Mouse (Mus musculus) CH12.LX (cell line): ENCODE data around the gene Lmo7. TPM values are rescaled to one million over a fixed set of nuclear protein-coding genes. Genes with fewer than 3 reads are reported as not detected.

Experiments used
- DNase-seq: peaks from one replicate; pipeline ENCODE4 v3.0.0-alpha.2; 2013; ENCODE audit errors: extremely low read depth
- H3K27ac ChIP-seq: 2 replicates; pipeline ENCODE4 v1.5.1; 2012; ENCODE audit warnings: low read depth, mild to moderate bottlenecking, control low read depth, moderate library complexity; ENCODE audit not compliant: insufficient read depth
- H3K27me3 ChIP-seq: replicated peaks from 2 replicates; pipeline ENCODE3; 2012; ENCODE audit warnings: inconsistent platforms
- H3K36me3 ChIP-seq, 2 experiments: replicated peaks in 1 of 2; 2 replicates each; pipeline versions ENCODE3 to v1.6.1; 2012; ENCODE audit warnings: inconsistent platforms in 1 of 2, low read length in 1 of 2, mild to moderate bottlenecking in 1 of 2, mixed read lengths in 1 of 2, moderate library complexity in 1 of 2; ENCODE audit not compliant: control insufficient read depth in 1 of 2, insufficient read depth in 1 of 2
- H3K4me1 ChIP-seq, 2 experiments: 2 replicates each; pipeline ENCODE4 v1.6.1; 2012; ENCODE audit warnings: inconsistent platforms in 1 of 2, moderate library complexity in 1 of 2; ENCODE audit not compliant: insufficient read depth in 2 of 2, control insufficient read depth in 1 of 2
- H3K4me2 ChIP-seq: 2 replicates; pipeline ENCODE4 v1.6.1; 2012; ENCODE audit warnings: low read depth, mild to moderate bottlenecking, control low read depth; ENCODE audit not compliant: poor library complexity, insufficient read depth, severe bottlenecking
- H3K4me3 ChIP-seq, 3 experiments: fragments of 150-350 bp in 1 of 3; sonication (generic) in 1 of 3; replicated peaks in 1 of 3; 2 replicates each; pipeline versions ENCODE3 to v1.5.1; 2011 to 2012; ENCODE audit warnings: low read depth in 2 of 3, low read length in 2 of 3, mild to moderate bottlenecking in 2 of 3, moderate library complexity in 2 of 3, control low read depth in 1 of 3, improper control_type of control experiment in 1 of 3, inconsistent platforms in 1 of 3, mixed read lengths in 1 of 3; ENCODE audit not compliant: poor library complexity in 1 of 3
- H3K79me2 ChIP-seq: replicated peaks from 2 replicates; pipeline ENCODE4 v1.6.1; 2012; ENCODE audit warnings: mild to moderate bottlenecking, moderate library complexity; ENCODE audit not compliant: control insufficient read depth, poor library complexity, insufficient read depth, severe bottlenecking; ENCODE audit errors: extremely low read depth
- H3K9ac ChIP-seq: 2 replicates; pipeline ENCODE4 v1.6.1; 2012; ENCODE audit warnings: low read depth, mild to moderate bottlenecking, control low read depth, moderate library complexity; ENCODE audit not compliant: insufficient read depth
- H3K9me3 ChIP-seq: replicated peaks from 2 replicates; pipeline ENCODE3; 2012; ENCODE audit warnings: low read length, inconsistent platforms, mixed read lengths
- ELF1 ChIP-seq: IDR thresholded peaks from 2 replicates; pipeline ENCODE4 v1.6.1; 2014; ENCODE audit warnings: low read depth, mild to moderate bottlenecking, inconsistent platforms, low read length, improper control_type of control experiment
- EP300 ChIP-seq: IDR thresholded peaks from 2 replicates; pipeline ENCODE4 v1.6.1; 2011; ENCODE audit warnings: low read length, improper control_type of control experiment
- GABPA ChIP-seq: IDR thresholded peaks from 2 replicates; pipeline ENCODE4 v1.6.1; 2012; ENCODE audit warnings: low read depth, low read length, improper control_type of control experiment, inconsistent platforms; ENCODE audit not compliant: insufficient replicate concordance
- JUN ChIP-seq: IDR thresholded peaks from 2 replicates; pipeline ENCODE4 v1.6.1; 2011; ENCODE audit warnings: low read depth, mild to moderate bottlenecking, low read length, improper control_type of control experiment, moderate library complexity; ENCODE audit not compliant: insufficient read depth
- MAZ ChIP-seq: IDR thresholded peaks from 2 replicates; pipeline ENCODE4 v1.6.1; 2012; ENCODE audit warnings: low read depth, mild to moderate bottlenecking, inconsistent platforms, low read length, improper control_type of control experiment, moderate library complexity
- MYC ChIP-seq: IDR thresholded peaks from 2 replicates; pipeline ENCODE4 v1.6.1; 2011; ENCODE audit warnings: low read depth, mild to moderate bottlenecking, improper control_type of control experiment, low read length
- USF1 ChIP-seq: IDR thresholded peaks from 2 replicates; pipeline ENCODE4 v1.6.1; 2014; ENCODE audit warnings: low read depth, mild to moderate bottlenecking, inconsistent platforms, low read length, improper control_type of control experiment
- ZNF384 ChIP-seq: IDR thresholded peaks from 2 replicates; pipeline ENCODE4 v1.6.1; 2012; ENCODE audit warnings: low read depth, low read length, improper control_type of control experiment, inconsistent platforms
- dilution Hi-C: fragments of 300-500 bp; cut with MboI; formaldehyde crosslinking; loops from 2 replicates; pipeline ENCODE4 v1.14.3; 2020; ENCODE audit warnings: low sequenced_read_pairs; ENCODE audit not compliant: extremely low pct_unique_long_range_greater_than_20kb, extremely low pct_ligation_motif_present
- in situ Hi-C: fragments of 300-500 bp; cut with MboI; formaldehyde crosslinking; loops from 3 replicates; pipeline ENCODE4 v1.14.3; 2019; ENCODE audit warnings: low sequenced_read_pairs, low pct_ligation_motif_present, low pct_unique_long_range_greater_than_20kb, mixed read lengths
- polyA plus RNA-seq: library from polyadenylated mRNA; unstranded; fragments of >175 nt; gene quantifications from 2 replicates; pipeline ENCODE4 v1.2.1, GENCODE M21; 2012; ENCODE audit warnings: low read depth; ENCODE audit not compliant: insufficient read length
- total RNA-seq, 2 experiments: library from RNA; depleted of rRNA; stranded (reverse); fragments of 300-350 nt in 1 of 2; fragments of >200 nt in 1 of 2; gene quantifications; 2 replicates each; pipeline ENCODE4 v1.2.3; 2012 to 2014

Lmo7 gene
- total and polyA plus RNA-seq, 3 experiments, result 5.0 to 11.9 (median 8.3) TPM

DNA sequence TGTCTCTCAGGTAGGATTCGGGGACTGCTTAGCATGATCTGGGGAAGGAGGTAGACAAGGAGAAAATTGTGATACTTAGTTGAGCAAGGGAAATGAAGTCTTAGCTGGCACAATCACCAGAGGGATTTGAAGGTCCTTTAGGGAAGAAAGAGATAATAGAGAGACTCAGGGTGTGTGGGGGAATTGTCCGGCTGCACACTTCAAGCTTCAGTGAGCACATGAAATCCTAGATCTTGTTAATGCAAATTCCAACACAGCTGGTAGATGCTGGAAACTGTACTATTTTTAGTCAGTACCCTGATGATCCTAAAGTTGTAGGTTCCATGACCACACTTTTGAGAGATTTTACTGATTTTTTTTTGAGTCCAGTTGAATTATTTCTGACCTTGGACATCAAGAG, 15.3 kb upstream of the Lmo7 start:
- TF ChIP-seq MYC (no peak), EP300 (peak; percentile 30; the same call in 1 of the 2 replicates), MAZ (no peak), ZNF384 (no peak), USF1 (no peak)
- no peak overlapping the region for H3K4me3 ChIP-seq
- no peak overlapping the region for H3K27ac ChIP-seq
- no peak overlapping the region for H3K9ac ChIP-seq
- dilution Hi-C loops (no loop called here), in situ Hi-C loops (no loop called here)
- no peak for DNase-seq
- no peak overlapping the region for H3K4me2 ChIP-seq
- no peaks in the 10 kb centered on the region for H3K36me3 ChIP-seq
- H3K9me3 ChIP-seq, result no peaks in the 10 kb centered on the region
- peaks cover 5 to 35% of the 10 kb centered on the region in 2 experiments; a peak in 2 of 4 replicates for H3K4me1 ChIP-seq
- H3K27me3 ChIP-seq, result no peaks in the 10 kb centered on the region
- H3K79me2 ChIP-seq, result no peaks in the 10 kb centered on the region

DNA sequence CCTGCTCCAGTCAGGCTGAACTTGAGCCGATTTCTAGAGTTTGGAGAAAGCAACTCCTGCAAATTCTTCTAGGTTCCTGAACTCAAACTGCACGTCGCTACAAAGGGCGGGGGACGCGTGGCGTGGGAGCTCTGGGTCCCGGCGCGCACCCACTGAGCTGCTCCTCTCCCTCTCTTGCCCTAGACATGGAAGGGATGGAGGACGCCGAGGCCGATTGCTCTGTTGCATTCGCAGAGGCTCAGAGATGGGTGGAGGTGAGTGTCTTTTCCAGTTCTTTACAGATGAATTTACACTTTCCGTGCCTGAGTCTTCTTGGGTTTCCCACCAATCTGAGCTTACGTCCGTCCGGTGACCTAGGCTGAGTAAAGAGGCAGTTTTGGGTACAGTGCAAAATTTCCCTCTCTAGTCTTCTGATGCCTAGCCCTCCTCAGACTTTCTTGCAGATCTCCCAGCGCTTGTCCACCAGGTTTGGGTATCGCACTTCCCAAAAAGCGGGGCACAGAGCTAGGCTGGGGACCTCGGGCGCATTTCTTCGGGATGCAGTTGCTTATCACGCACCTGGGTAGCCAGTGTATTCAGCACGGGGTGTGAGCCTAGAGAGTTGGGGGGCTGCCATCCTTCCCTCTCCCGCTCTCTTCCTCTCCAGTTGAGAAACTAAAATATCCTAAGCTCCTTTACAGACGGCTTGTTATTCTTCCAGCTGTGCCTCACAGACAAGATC, 375 bp downstream of the Lmo7 start:
- H3K36me3 ChIP-seq, result no peaks in the 10 kb centered on the region
- H3K4me1 ChIP-seq, result peaks cover 0 to 40% of the 10 kb centered on the region in 2 experiments; a peak in 3 of 4 replicates
- H3K27ac ChIP-seq, result no peak overlapping the region
- dilution Hi-C loops (no loop called here), in situ Hi-C loops (no loop called here)
- H3K9ac ChIP-seq, result peak overlapping the region; percentile 13; the same call in 1 of the 2 replicates
- H3K9me3 ChIP-seq, result no peaks in the 10 kb centered on the region
- no peak for DNase-seq
- peak overlapping the region; percentile 68 to 75 (median 74) for H3K4me3 ChIP-seq
- no peaks in the 10 kb centered on the region for H3K27me3 ChIP-seq
- TF ChIP-seq JUN, result no peak
- peak overlapping the region; percentile 83 for H3K4me2 ChIP-seq
- H3K79me2 ChIP-seq, result no peaks in the 10 kb centered on the region

DNA sequence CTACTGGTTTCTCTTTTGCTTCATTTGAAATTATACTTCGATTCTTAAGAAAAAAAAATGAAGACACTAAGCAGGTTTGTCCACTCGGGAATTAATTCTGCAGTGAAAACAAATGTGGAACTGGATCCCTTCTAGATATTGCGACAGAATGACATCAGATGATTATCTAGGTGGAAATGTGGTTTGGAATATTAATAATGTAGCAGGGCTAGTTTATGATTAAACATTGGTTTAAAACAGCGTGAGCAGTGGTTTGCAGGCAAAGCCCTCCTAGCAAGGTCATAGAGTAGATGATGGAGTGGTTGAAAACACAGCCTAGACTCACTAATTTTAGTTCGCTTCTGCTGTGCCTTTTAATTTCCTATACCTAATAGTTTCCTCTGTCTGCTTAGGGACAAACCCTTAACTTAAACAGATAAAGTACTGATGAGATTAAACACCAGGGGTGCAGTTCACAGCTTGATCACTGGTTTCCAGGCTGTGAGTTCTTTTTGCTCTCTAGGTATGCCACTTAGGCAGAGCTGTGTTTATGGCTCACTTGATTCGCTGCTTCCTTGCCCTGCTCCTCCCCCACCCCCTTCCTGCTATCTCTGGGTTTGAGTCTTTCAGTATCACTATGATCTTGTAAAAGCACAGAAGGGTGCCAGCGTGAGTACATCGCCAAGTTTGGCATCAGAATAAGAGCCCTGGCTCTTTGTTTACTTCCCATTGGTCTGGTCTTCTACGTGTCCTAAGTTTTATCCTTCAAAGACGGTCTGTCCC, 4.0 kb downstream of the Lmo7 start:
- no peaks in the 10 kb centered on the region for H3K79me2 ChIP-seq
- H3K4me1 ChIP-seq, result peaks cover 0 to 31% of the 10 kb centered on the region in 2 experiments; a peak in 3 of 4 replicates

More for the DNA sequence above, 4.0 kb downstream of the Lmo7 start:
- TF ChIP-seq ELF1 (0 out of 2 replicates have a peak, but pooled peaks have one; percentile 8), GABPA (no peak)
- in situ Hi-C loops (no loop called here), dilution Hi-C loops (no loop called here)
- Histone ChIP-seq H3K4me2 (peak overlapping the region; percentile 95), H3K4me3 (peak overlapping the region in 1 of 3 experiments; percentile 15), H3K9me3 (no peaks in the 10 kb centered on the region), H3K27ac (no peak overlapping the region), H3K36me3 (peaks cover 0 to 6% of the 10 kb centered on the region in 2 experiments), H3K9ac (peak overlapping the region; percentile 14), H3K27me3 (no peaks in the 10 kb centered on the region)
- peak; percentile 77 for DNase-seq
